Mouse (Mus musculus): Measurements from ENCODE around the gene Olfr1240. TPM values are rescaled to one million over a fixed set of nuclear protein-coding genes. Genes with fewer than 3 reads are reported as not detected.

Olfr1240 gene
- total RNA-seq (2022), result not detected

DNA sequence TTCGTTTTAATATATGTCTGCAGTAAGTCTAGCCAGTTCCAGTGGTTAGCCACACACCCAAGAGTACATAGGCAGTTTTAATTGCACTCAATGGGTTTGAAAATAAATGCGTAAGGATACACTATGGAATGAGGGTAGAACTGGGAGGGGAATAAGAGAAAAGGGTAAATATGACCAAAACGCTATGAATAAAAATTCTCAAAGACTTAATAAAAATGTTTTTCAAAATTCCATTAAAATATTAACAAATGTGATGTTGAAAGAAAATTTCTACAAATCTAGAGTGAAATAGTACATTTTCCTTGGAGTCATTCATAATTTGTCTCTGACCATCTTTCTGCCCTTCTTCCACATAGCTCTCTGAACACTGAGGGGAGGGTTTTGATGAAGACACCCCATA lies at the start of gene Olfr1240:
Gene Olfr1240 (minus strand): TSS at position 101 of the 400 bp plus-strand sequence.
- DNase-seq, result no peak

DNA sequence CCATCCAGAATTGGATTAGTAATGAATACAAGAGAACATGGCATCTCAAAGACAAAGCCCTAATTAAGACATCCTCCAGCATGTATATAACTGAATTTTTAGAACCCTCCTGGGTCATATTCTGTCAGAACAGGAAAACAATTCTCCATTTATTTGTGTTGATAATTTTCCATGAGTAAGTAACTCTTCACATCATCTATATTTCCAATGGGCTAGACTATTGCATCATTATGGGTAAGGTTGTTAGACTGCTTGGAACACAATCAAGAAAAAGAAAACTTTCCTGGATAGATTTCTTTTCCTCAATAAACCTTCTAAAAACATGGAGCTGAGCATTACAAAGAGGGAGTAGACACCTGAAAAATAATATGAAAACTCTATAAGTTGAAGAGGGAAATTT lies 44.2 kb upstream of the Olfr1240 start, which contains the start of gene Olfr1241:
Gene Olfr1241 (minus strand): TSS at position 101 of the 400 bp plus-strand sequence.
- DNase-seq, result no peak

DNA sequence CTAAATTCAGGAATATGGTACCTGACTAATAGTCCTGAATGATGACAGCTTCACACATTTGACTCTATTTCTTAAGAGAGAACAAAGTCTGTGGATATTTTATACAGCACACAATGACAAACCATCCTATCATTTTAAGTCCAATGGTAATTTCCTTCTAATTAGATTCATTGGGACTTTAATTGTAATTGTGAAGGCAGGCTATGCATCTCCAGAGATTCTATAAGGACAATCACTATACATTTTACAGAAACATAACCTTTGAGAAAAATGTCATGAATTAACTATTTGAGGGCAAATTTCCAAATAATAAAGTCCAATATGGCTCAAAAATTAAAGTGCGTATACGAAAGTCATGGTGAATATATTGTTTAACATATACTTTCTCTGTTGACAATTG lies 22.5 kb downstream of the Olfr1240 start, which contains the start of gene Olfr1239:
Gene Olfr1239 (minus strand): TSS at position 101 of the 400 bp plus-strand sequence.
- no peak for DNase-seq

DNA sequence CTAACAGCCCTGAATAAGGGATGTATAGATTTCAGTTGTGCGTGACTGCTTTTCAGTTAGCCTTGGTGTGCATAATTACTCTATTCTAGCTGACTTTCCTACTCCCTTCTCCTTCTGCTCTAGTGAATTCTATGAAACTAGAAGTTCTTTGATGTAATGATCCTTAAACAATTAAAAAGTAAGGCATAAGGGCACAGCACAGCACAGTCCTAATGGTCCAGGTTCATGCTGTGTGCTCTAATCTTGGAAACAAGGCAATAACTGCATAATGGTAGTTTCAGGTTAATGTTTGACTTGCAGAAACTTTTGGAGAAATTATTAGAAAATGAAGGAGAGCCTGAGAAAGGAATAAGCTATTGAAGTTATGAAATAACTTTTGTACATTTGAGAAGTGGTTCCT lies 28.2 kb downstream of the Olfr1240 start:
- DNase-seq, result no peak

DNA sequence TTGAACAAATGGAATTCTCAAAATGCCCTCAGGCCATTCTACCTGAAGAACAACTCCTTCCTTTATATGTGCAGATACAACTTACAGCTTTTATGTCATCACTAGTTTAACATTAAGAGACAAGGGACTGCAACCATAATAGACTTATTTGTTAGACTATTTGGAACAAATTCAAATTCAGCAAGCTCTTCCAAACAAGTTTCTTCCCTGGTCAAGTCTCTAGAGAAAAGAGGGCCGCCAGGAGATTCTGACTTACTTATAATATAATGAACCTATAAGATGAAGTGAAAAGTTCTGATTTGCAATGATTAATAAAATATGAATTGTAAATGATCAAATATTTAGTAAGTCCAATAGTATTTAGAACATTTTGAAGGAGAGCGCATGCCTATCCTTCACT lies 33.2 kb downstream of the Olfr1240 start, which contains the start of gene Olfr1238:
Gene Olfr1238 (minus strand): TSS at position 101 of the 400 bp plus-strand sequence.
- no peak for DNase-seq

DNA sequence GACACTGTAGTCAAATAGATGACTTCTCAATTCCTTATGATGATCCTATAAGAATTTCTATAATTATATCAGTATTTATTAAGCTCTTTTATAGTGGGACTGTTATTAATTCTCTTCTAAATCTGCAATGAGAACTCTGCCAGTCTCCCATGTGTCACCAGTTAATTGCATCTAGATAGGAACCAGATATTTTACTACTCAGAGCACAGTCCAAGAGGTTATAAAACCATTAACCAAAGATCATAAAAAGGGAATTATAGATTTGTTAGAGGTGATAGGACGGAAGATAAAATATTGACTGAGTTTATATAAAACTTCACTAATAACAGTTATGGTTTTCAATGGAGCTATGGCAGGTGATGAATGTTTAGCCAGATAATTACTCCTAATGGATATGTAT lies 41.9 kb downstream of the Olfr1240 start:
- DNase-seq, result no peak

Other genes with a start within 250 kb of the Olfr1240 start
- not detected for gene Olfr1226, start 243.0 kb downstream of the Olfr1240 start, total RNA-seq (2022)
- gene Olfr1228, start 188.9 kb downstream of the Olfr1240 start, total RNA-seq (2022), result not detected
- gene Olfr1229, start 155.0 kb downstream of the Olfr1240 start, total RNA-seq (2022), result not detected
- not detected for gene Olfr1230, start 145.7 kb downstream of the Olfr1240 start, total RNA-seq (2022)
- not detected for gene Olfr1231, start 135.9 kb downstream of the Olfr1240 start, total RNA-seq (2022)
- not detected for gene Olfr1232, start 113.3 kb downstream of the Olfr1240 start, total RNA-seq (2022)
- not detected for gene Olfr1233, start 100.6 kb downstream of the Olfr1240 start, total RNA-seq (2022)
- gene Olfr1234, start 78.1 kb downstream of the Olfr1240 start, total RNA-seq (2022), result not detected
- not detected for gene Olfr1238, start 33.3 kb downstream of the Olfr1240 start, total RNA-seq (2022)
- gene Olfr1239, start 22.6 kb downstream of the Olfr1240 start, total RNA-seq (2022), result not detected
- gene Olfr1241, start 44.1 kb upstream of the Olfr1240 start, total RNA-seq (2022), result not detected
- not detected for gene Olfr1242, start 55.3 kb upstream of the Olfr1240 start, total RNA-seq (2022)
- not detected for gene Olfr1243, start 88.5 kb upstream of the Olfr1240 start, total RNA-seq (2022)
- not detected for gene Olfr1245, start 135.4 kb upstream of the Olfr1240 start, total RNA-seq (2022)
- not detected for gene Olfr1246, start 150.2 kb upstream of the Olfr1240 start, total RNA-seq (2022)
- gene Olfr1247, start 171.1 kb upstream of the Olfr1240 start, total RNA-seq (2022), result not detected
- not detected for gene Olfr1248, start 175.2 kb upstream of the Olfr1240 start, total RNA-seq (2022)
- gene Olfr1249, start 192.0 kb upstream of the Olfr1240 start, total RNA-seq (2022), result not detected
- gene Olfr1250, start 218.5 kb upstream of the Olfr1240 start, total RNA-seq (2022), result under 1 TPM in 1 of 4 experiments, not detected in 3; 0.06 TPM
- gene Olfr1251, start 228.9 kb upstream of the Olfr1240 start, total RNA-seq (2022), result not detected

Data from adrenal gland, adult 8-10 months (tissue).